Comparison of ENCODE assay signal across 19 mouse cellular contexts in genomic region chr6:60934835-60935234, GRCm38 (mm10). TPM values are rescaled to one million over a fixed set of nuclear protein-coding genes. Genes with fewer than 3 reads are reported as not detected.
DNase-seq lines count a peak whose midpoint lies in the region; ATAC-seq and TF ChIP-seq lines count a peak whose summit lies in the region.
"Had no signal": no experiment of that assay in that cellular context is flagged by ENCODE, and none has a peak within 500 bp of the region (broad histone marks: within the 10 kb centered on the region; RNA-seq: fewer than 3 reads in every experiment).

No protein-coding gene starts in this region.

- no peaks in the 10 kb centered on the region for H3K36me3 ChIP-seq in lung, embryonic 14.5 days (ENCODE audit: insufficient read depth)
- H3K36me3 ChIP-seq in liver, embryonic 11.5 days (ENCODE audit: control insufficient read depth, insufficient read depth, low read length), result no peaks in the 10 kb centered on the region
- no peaks in the 10 kb centered on the region for H3K36me3 ChIP-seq in stomach, postnatal 0 days (ENCODE audit: control insufficient read depth, insufficient read depth, low read length)
- H3K36me3 ChIP-seq: limb, embryonic 13.5 days had no signal

- peak overlapping the region; percentile 13; the same call in 1 of the 2 replicates for H3K27ac ChIP-seq in lung, embryonic 14.5 days (ENCODE audit: low read depth)
- H3K27ac ChIP-seq in liver, embryonic 11.5 days (ENCODE audit: low read depth, low read length), result peak overlapping the region; percentile 48
- no peak overlapping the region for H3K27ac ChIP-seq in stomach, postnatal 0 days (replicated peaks)
- H3K27ac ChIP-seq: forebrain, embryonic 13.5 days; kidney, postnatal 0 days; limb, embryonic 13.5 days had no signal

- no peaks in the 10 kb centered on the region for H3K27me3 ChIP-seq in lung, embryonic 14.5 days (ENCODE audit: insufficient read depth, low read length)
- no peaks in the 10 kb centered on the region for H3K27me3 ChIP-seq in liver, embryonic 11.5 days (replicated peaks; ENCODE audit: control insufficient read depth, insufficient read depth, low read length)
- H3K27me3 ChIP-seq in stomach, postnatal 0 days (ENCODE audit: control insufficient read depth, insufficient read depth, low read length), result no peaks in the 10 kb centered on the region
- H3K27me3 ChIP-seq: forebrain, embryonic 13.5 days; limb, embryonic 13.5 days had no signal

- H3K9me3 ChIP-seq in lung, embryonic 14.5 days (ENCODE audit: low read depth, low read length), result no peaks in the 10 kb centered on the region
- H3K9me3 ChIP-seq in liver, embryonic 11.5 days (ENCODE audit: control insufficient read depth, low read length), result no peaks in the 10 kb centered on the region
- H3K9me3 ChIP-seq in stomach, postnatal 0 days (ENCODE audit: control insufficient read depth, low read length), result no peaks in the 10 kb centered on the region
- H3K9me3 ChIP-seq: forebrain, embryonic 13.5 days; limb, embryonic 13.5 days had no signal

- TF ChIP-seq EP300 in stomach, postnatal 0 days (optimal IDR thresholded peaks at IDR 0.05), result no peak

- H3K4me3 ChIP-seq in lung, embryonic 14.5 days (ENCODE audit: low read depth, low read length), result no peak overlapping the region
- no peak overlapping the region for H3K4me3 ChIP-seq in liver, embryonic 11.5 days (ENCODE audit: low read depth, low read length)
- no peak overlapping the region for H3K4me3 ChIP-seq in stomach, postnatal 0 days (ENCODE audit: low read depth, low read length)
- H3K4me3 ChIP-seq: forebrain, embryonic 13.5 days; limb, embryonic 13.5 days had no signal

- ATAC-seq in lung, embryonic 14.5 days (ENCODE audit: insufficient read depth), result peak; percentile 41; the same call in 1 of the 2 replicates
- peak; percentile 63 for ATAC-seq in liver, embryonic 11.5 days (replicated peaks; ENCODE audit: low FRiP score)
- peak; percentile 2; the same call in 1 of the 2 replicates for ATAC-seq in megakaryocyte progenitor cell, adult 5-6 weeks (replicated peaks; ENCODE audit: poor library complexity)
- ATAC-seq in stomach, postnatal 0 days (ENCODE audit: low FRiP score, low TSS enrichment), result no peak
- ATAC-seq: forebrain, embryonic 13.5 days; hindbrain, embryonic 16.5 days; lung, postnatal 0 days had no signal

- no peaks in the 10 kb centered on the region for H3K4me1 ChIP-seq in lung, embryonic 14.5 days (ENCODE audit: insufficient read depth)
- H3K4me1 ChIP-seq in liver, embryonic 11.5 days (replicated peaks; ENCODE audit: control insufficient read depth, insufficient read depth, low read length), result peaks cover 3% of the 10 kb centered on the region
- no peaks in the 10 kb centered on the region for H3K4me1 ChIP-seq in stomach, postnatal 0 days (replicated peaks; ENCODE audit: control insufficient read depth, insufficient read depth)
- H3K4me1 ChIP-seq: forebrain, embryonic 13.5 days; limb, embryonic 13.5 days had no signal

- no peak overlapping the region for H3K4me2 ChIP-seq in lung, embryonic 14.5 days
- no peak overlapping the region; the same call in 1 of the 2 replicates for H3K4me2 ChIP-seq in liver, embryonic 11.5 days
- no peak overlapping the region for H3K4me2 ChIP-seq in stomach, postnatal 0 days (replicated peaks; ENCODE audit: low read depth)
- H3K4me2 ChIP-seq: forebrain, embryonic 13.5 days; limb, embryonic 13.5 days had no signal

- H3K9ac ChIP-seq in lung, embryonic 14.5 days, result no peak overlapping the region
- no peak overlapping the region for H3K9ac ChIP-seq in liver, embryonic 11.5 days (ENCODE audit: low read depth, low read length)
- no peak overlapping the region for H3K9ac ChIP-seq in stomach, postnatal 0 days (ENCODE audit: low read length)
- H3K9ac ChIP-seq: forebrain, embryonic 13.5 days; limb, embryonic 13.5 days had no signal

- peak; percentile 52 for DNase-seq in lung, embryonic 14.5 days
- DNase-seq in lung, adult 18-20 months, result no peak
- peak; percentile 11 for DNase-seq in c-Kit-positive CD71-positive TER-119-negative erythroid progenitor cells, embryonic 14.5 days (ENCODE audit: low read depth)
- DNase-seq in liver, embryonic 11.5 days (ENCODE audit: low spot score), result no peak
- no peak for DNase-seq in right cerebral cortex, postnatal 36 days (ENCODE audit: low spot score in 2 of 2)
- no peak for DNase-seq in stomach, postnatal 0 days (ENCODE audit: low spot score)
- no peak for DNase-seq in gastrocnemius, postnatal 10 days
- DNase-seq: adrenal gland, adult 8-10 months; B cell, adult 2 months; cerebellum, adult 11-12 months; cerebellum, postnatal 25 days; right cerebral cortex, postnatal 4 days; thymus, postnatal 14 days had no signal

- TF ChIP-seq CTCF in lung, embryonic 14.5 days (IDR thresholded peaks at IDR 0.05; ENCODE audit: low read depth), result no peak
- no peak for TF ChIP-seq CTCF in stomach, postnatal 0 days (IDR thresholded peaks at IDR 0.05; ENCODE audit: low read depth)

- 32% methylated on average over 4 of the region's 4 CpGs for WGBS in lung, embryonic 14.5 days
- 52% methylated on average over 4 of the region's 4 CpGs for WGBS in liver, embryonic 11.5 days
- 45% methylated on average over 4 of the region's 4 CpGs for WGBS in stomach, postnatal 0 days

RNA-seq across cellular contexts. Expression of gene Mmrn1, which starts 10.1 kb away (rescaled TPM):
- 41.3 and 46.0 TPM in 2 replicates for polyA plus RNA-seq in lung, embryonic 14.5 days (2014; fragmentation: Nextera tagmentation; extraction: Ambion mirVana)
- polyA plus RNA-seq in liver, embryonic 11.5 days (2014; fragmentation: Nextera tagmentation; extraction: Ambion mirVana), result 15.0 and 19.0 TPM in 2 replicates
- total RNA-seq in megakaryocyte progenitor cell, adult 5-6 weeks (2015), result 0.73 and 1.9 TPM in 2 replicates
- total RNA-seq in megakaryocyte progenitor cell, adult 5-6 weeks (2017), result 0.29 and 3.5 TPM in 2 replicates
- polyA plus RNA-seq in stomach, postnatal 0 days (2015; fragmentation: Nextera tagmentation; extraction: Ambion mirVana), result 1.6 and 1.8 TPM in 2 replicates
- 1 to 10 TPM; 1.2 to 1.4 TPM for total RNA-seq in gastrocnemius, postnatal 10 days (2021)

Comparison
In these comparisons a context has a peak if more than half of its experiments do, and no peak if none do; other contexts are left out.
1. DNase-seq: peak in lung, embryonic 14.5 days (single experiment) and c-Kit-positive CD71-positive TER-119-negative erythroid progenitor cells, embryonic 14.5 days (single experiment); none in lung, adult 18-20 months (0 of 2), liver, embryonic 11.5 days (single experiment), right cerebral cortex, postnatal 36 days (0 of 2), stomach, postnatal 0 days (single experiment) and gastrocnemius, postnatal 10 days (single experiment).